Mouse (Mus musculus) heart, postnatal 25 days (tissue): ENCODE data around the gene Fbxo36. TPM values are rescaled to one million over a fixed set of nuclear protein-coding genes. Genes with fewer than 3 reads are reported as not detected.

ENCODE experiments used
- DNase-seq: peaks from one replicate; pipeline ENCODE4 v3.0.0; 2022; ENCODE audit warnings: low spot score
- intact Hi-C: fragments of 180-260 bp; cut with DNase I; formaldehyde crosslinking; loops from one replicate; pipeline ENCODE4 v1.15.1; 2025
- total RNA-seq, 2 experiments: library from RNA; stranded (reverse); gene quantifications; 2 replicates each; pipeline ENCODE4 v1.2.3; 2021

Fbxo36 gene
- total RNA-seq, 2 experiments from 2014 or later = 0.98 to 1.7 TPM

GRCm38 (mm10) chr1:84885174-84885573, 45.5 kb downstream of the Fbxo36 start:
- DNase-seq = no peak
- intact Hi-C loops = loop anchor here (2.0 kb wide), 1 partner anchor 150 kb away; no protein-coding TSS in a partner anchor

DNA sequence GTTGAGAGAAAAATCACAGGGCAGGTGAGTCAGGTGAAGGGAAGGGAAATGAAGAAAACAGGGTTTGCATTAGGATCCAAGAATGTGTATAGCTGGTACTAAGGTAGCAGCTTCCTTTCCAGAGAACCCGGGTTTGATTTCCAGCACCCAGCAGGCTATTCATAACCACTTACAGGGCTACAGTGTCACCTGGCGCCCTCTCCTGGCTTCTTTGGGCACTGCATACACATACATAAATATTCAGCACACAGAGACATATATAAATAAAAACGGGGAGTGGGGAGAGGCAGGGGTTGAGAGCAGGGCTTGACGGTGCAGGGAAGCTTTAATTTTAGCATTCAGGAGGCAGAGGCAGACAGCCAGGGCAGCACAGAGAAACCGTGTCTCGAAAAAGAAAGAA, 46.3 kb downstream of the Fbxo36 start:
- intact Hi-C loops = loop anchor here (2.0 kb wide), 1 partner anchor 151 kb away; no protein-coding TSS in a partner anchor
- DNase-seq = no peak

DNA sequence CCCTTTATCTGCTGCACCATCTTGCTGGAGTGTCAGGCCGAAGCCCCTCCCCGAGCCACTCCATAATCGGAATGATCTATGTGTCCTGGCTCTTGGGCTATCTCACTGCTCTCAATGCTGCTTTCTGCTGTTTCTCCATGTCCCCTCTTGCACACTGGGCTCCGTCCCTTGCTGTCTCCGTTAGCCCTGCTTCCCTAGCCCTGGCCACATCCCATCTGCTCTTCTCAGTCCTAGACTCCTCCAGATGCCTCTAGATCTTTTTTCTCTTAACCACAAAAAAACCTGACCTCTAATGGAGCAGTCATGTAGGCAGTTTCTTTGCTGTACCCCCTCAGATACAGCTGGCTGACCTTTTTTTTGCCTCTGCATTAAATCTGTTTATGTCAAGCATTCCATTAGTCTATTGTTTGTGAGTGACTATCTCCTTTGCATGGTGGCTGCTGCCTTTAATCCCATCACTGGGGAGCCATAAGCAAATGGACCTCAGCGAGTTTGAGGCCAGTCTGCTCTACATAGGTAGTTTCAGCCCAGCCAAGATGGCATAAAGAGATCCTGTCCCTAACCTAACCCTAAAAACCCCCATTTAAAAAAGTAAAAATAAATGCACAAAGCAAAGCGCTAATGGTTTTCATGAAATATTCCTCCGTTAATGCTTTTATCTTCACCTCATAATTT, 49.8 kb downstream of the Fbxo36 start:
- no peak for DNase-seq

DNA sequence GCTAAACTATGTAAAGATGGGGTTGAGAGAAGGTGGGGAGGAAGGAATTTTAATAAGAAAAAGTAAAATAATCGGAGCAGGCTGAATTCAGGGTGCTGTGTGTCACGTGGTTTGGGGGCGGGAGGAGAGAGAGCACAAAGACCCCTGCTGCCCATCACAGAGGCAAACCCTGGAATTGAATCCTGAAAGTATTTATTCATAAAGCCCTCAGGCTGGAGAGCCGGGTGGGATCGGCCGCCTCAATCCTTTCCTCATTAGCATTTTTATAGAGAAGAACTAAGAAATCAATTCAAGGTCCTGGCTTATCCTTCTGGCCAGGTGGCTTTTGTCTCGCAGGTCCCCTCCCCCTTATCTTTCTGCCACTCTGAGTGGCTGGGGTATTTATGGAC, 50.4 kb downstream of the Fbxo36 start:
- no peak for DNase-seq
- intact Hi-C loops = no loop called here

More for the DNA sequence above, 49.8 kb downstream of the Fbxo36 start:
- intact Hi-C loops = no loop called here

DNA sequence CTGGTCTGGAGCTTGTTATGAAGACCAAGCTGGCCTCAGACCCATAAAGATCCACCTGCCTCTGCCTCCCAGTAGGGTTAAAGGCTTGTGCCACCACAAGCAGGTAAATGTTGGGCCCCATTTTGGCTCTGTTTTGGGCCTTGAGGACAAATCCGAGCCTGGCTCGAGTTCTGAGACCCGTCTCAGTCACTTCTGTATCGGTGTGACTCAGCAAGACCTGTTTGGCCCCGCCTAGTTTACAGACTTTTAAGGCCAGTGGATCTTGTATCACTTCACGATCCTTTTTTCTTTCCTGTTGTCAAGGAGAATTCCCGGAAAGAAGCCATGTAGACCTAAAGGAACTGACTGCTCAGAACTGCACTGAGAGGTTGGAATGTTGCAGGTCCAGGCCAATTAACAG, 50.9 kb downstream of the Fbxo36 start:
- intact Hi-C loops = no loop called here
- no peak for DNase-seq

DNA sequence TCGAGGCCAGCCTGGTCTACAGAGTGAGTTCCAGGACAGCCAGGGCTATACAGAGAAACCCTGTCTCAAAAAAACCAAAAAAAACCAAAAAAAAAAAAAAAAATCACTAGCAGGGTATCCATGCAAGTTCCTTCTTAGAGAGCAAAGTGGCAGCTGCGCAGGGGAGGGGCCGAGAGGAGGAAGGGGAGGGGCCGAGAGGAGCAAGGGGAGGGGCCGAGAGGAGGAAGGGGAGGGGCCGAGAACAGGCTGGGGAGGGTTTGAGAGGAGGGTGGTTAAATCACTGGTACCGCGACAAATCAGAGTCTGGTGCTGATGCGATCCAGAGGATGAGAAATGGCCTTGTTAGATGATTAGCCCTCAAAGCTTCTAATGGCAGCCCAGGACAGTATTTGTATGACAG, 52.1 kb downstream of the Fbxo36 start:
- DNase-seq = no peak
- intact Hi-C loops = no loop called here

DNA sequence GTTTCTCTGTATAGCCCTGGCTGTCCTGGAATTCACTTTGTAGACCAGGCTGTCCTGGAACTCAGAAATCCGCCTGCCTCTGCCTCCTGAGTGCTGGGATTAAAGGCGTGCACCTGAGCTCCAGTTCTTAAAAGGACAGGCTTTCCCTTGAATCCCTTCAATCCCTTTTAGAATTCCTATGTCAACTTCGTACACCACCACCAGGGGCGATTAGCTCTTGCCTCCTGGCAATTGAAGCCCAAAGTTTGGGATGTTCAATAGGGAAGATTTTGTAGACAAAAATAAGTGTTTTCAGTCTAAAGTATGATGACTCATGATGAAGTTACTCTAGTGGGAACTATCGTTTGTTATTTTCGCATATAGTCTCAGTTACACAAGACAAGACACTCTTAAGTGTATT, 57.7 kb downstream of the Fbxo36 start:
- intact Hi-C loops = no loop called here

DNA sequence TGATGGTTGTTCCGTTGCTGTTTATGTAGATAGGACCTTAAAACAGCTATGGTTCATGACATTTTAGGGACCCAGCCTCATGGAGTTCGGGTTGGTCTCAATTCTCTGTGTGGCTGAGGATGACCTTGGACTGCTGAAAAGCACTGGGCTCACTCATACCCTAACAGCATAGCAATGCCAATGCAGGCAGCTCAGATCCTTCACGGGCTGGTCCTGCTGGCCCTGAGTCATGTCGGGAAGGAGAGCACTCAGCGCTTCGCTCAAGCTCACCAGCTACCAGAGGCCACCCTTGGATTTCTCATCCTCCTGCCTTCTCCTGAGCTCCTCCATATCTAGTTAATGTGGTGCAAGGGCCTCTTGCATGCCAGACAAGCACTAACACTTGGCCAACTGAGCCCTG, 59.5 kb downstream of the Fbxo36 start:
- intact Hi-C loops = no loop called here
- no peak for DNase-seq

More for the DNA sequence above, 57.7 kb downstream of the Fbxo36 start:
- no peak for DNase-seq

DNA sequence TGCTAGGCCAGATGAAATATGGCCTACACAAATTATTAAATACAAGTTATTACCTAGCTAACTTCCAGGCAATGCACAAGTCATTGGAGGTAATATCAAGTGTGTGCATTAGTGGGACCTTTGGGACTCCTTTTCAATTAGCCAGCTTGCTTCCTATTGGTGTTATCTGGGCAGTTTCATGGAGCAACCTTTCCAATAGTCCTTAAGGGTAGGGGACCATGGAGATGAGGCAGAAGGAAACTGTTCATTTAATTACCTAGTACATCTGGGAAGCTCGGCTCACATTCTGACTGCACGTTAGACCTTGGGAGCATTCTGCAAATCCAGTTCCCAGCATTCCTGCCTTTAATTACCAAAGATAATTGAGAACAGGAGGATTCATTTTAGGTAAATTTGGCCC, 64.8 kb downstream of the Fbxo36 start:
- intact Hi-C loops = no loop called here
- no peak for DNase-seq

- intact Hi-C loops = no loop called here
- DNase-seq = no peak
Measured at GRCm38 (mm10) chr1:84910177-84910804, 70.7 kb downstream of the Fbxo36 start.

- intact Hi-C loops = no loop called here
- no peak for DNase-seq
Measured at GRCm38 (mm10) chr1:84912571-84912970, 72.9 kb downstream of the Fbxo36 start.

DNA sequence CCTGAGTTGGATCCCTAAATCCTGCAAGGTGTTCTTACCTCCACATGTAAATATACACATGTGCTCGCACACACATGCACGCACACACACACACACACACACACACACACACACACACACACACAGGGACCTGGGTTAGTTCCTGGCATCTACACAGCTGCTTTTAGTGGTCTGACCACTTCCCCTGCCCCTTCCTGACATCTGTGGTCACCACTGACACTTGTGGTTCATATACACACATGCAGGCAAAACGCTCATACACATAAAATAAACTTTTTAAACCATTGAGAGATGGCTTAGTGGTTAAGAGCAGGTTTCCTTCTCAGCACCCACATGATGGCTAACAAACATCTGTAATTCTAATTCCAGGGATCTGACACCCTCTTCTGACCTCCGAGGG, 75.4 kb downstream of the Fbxo36 start:
- no peak for DNase-seq
- intact Hi-C loops = no loop called here

DNA sequence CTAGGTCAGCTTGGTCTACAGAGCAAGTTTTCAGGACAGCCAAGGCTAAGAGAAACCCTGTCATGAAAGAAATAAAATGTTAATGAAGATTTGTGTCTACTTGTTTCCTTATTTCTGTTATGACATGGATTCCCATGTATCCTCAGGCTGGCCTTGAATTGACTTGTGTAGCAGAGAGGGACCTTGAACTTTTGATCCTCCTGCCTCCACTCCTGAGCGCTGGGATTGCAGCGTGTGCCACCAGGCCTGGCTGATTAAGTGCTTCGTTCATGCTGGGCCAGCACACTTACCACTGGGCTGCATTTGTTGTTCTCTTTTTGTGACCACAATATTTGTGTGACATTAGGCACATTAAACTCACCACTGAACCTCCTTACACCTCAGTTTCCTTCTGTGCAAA, 79.2 kb downstream of the Fbxo36 start:
- DNase-seq = no peak
- intact Hi-C loops = no loop called here

- DNase-seq = no peak
- intact Hi-C loops = no loop called here
Measured at GRCm38 (mm10) chr1:84923432-84923831, 83.8 kb downstream of the Fbxo36 start.

DNA sequence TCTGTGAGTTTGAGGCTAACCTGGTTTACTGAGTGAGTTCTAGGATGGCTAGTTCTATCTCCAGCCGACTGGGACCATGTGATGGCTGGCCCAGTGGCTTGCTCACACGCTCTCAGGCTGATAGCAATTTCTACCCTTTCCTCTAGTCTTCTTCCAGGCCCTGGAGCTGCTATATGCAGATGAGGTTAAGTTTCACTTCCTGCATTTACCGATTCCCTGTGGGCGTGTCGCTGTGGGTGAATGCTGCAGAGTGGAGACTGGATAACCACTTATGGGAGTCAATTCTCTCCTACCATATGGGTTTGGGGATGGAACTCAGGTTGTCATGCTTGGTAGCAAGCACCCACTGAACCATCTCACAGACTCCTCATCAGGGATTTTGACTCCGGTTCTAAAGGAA, 84.5 kb downstream of the Fbxo36 start:
- intact Hi-C loops = no loop called here
- DNase-seq = no peak

DNA sequence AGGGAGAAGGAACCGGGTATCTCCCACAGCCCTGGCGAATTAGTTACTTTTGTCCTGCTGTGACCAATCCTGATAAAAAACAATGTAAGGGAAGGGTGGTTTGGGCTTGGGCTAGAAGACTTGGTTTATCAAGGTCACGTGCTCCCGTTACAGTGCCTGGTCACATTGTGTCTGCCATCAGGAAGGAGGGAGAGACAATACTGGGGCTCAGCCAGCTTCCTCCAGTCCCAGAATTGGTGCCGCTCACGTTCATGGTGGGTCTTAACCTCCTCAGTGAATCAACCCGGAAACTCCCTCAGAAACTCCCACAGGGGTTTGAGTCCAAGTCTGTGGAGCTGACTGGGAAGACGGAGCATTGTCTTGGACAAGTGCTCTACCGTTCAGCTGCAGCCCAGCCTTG, 86.0 kb downstream of the Fbxo36 start:
- DNase-seq = no peak
- intact Hi-C loops = no loop called here

DNA sequence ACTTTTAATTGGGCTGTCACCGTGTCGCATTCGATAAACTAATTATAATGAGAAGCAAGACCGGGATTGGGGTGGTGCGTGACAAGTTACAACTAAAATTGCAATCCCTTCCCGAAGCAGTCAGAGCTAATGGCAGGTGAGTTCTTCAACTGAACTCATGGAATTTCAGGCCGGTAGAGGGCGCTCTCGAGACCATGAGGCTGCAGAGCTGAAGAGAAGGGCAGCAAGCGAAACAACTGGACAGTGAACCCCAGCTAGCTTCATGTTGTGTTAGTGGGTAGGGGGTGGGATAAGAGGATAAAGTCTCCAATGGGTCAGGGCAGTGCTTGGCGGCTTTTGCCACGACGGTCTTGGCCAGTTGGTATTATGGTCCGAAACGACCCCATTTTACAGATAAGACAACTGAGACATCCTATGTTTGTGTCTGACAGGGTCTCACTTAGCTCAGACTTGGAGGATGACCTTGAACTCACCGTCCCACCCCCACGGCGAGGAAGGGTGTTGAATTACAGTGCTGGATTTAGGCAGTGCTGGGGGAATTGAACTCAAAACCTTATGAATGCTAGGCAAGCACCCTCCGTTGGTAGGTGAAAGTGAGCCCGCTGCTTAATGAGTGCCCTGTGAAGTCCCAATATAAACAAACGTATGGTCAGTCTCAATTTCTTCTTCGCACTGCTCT, 94.0 kb downstream of the Fbxo36 start:
- peak; percentile 18 for DNase-seq
- intact Hi-C loops = no loop called here

- intact Hi-C loops = no loop called here
- no peak for DNase-seq
Measured at GRCm38 (mm10) chr1:84934151-84934502, 94.5 kb downstream of the Fbxo36 start.

GRCm38 (mm10) chr1:84934503-84935333, 95.1 kb downstream of the Fbxo36 start, which contains the start of gene Slc16a14:
TSS of gene Slc16a14 (minus strand) at chr1:84935134.
- intact Hi-C loops = no loop called here
- DNase-seq = no peak

DNA sequence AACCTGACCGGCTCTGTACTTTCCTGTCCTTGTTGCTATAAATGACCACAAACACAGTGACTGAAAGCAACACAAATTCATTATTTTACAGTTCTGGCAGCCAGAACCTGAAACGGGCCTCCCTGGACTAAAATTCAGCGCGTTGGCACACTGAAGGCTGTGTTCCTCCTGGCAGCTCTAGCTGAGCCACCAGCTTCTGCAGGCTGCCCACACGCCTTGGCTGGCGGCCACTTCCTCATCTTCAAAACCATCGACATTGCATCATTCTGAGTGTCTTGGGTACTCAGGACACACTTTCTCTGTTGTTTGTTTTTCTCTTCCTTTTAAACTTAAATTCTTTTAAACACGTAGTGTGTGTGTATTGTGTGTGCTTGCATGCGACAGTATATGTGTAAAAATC, 96.0 kb downstream of the Fbxo36 start:
- intact Hi-C loops = no loop called here
- DNase-seq = no peak
